Mouse (Mus musculus): ENCODE data around the gene Mterf1b. TPM values are rescaled to one million over a fixed set of nuclear protein-coding genes. Genes with fewer than 3 reads are reported as not detected.
"Not testable (repeated sequence)": the region's sequence is repeated elsewhere in the genome, so short reads cannot be mapped to it uniquely, and the experiment has no call there.

The Mterf1b gene
- polyA plus RNA-seq, 1 experiment from 2014 or later: 3.8 TPM

DNA sequence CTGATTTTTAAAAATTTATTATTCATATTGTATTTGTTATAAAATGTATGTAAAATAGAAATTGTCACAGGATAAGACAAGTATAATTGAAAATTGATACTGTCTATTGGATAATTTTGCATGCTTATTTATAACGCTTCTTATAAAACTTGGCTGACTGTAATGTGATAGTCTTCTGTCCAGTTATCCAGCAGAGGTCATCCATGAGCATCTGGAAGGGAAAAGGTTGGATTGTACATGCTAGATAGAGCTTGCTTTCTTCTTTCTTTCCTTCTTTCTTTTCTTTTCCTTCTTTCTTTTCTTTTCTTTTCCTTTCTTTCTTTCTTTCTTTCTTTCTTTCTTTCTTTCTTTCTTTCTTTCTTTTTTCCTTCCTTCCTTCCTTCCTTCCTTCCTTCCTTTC is 2.0 kb downstream of the Mterf1b start:
- WGBS: 89% methylated on average over 1 of the region's 1 CpGs

DNA sequence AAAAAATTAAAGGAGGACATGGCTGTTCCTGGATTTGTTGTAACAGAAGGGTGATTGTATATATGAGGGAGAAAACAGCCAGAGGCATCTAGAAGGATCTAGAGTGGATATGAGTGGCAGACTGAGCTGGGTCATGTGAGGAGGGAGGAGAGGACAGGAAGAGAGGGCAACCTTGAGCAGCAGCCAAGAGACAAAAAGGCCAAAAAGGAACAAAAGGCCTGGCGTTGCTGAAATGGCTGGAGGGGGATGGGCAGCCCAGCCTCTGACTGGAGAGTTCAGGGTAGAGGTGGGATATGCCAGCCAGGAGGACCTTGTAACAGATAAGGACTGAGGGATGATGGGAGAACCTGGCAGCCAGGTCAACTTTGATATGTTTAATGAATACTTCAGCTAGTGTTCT is 2.9 kb downstream of the Mterf1b start:
- peaks cover 9% of the 10 kb centered on the region for H3K4me1 ChIP-seq (replicated peaks)
- H3K27ac ChIP-seq: no peak overlapping the region
- ATAC-seq: no peak
- no peaks in the 10 kb centered on the region for H3K36me3 ChIP-seq
- no peaks in the 10 kb centered on the region for H3K27me3 ChIP-seq
- no peak overlapping the region for H3K9ac ChIP-seq (replicated peaks)
- no peak overlapping the region for H3K4me3 ChIP-seq (replicated peaks)
- 36% methylated on average over 1 of the region's 1 CpGs for WGBS
- H3K9me3 ChIP-seq: peaks cover 3% of the 10 kb centered on the region; the same call in 1 of the 2 replicates
- H3K4me2 ChIP-seq (replicated peaks): no peak overlapping the region

More for the DNA sequence above, 2.0 kb downstream of the Mterf1b start:
- peaks cover 3% of the 10 kb centered on the region; the same call in 1 of the 2 replicates for H3K9me3 ChIP-seq
- H3K4me2 ChIP-seq (replicated peaks): no peak overlapping the region
- H3K36me3 ChIP-seq: no peaks in the 10 kb centered on the region
- no peak overlapping the region for H3K27ac ChIP-seq
- no peak overlapping the region for H3K4me3 ChIP-seq (replicated peaks)
- ATAC-seq: no peak
- no peak overlapping the region for H3K9ac ChIP-seq (replicated peaks)
- H3K4me1 ChIP-seq (replicated peaks): peaks cover 9% of the 10 kb centered on the region
- no peaks in the 10 kb centered on the region for H3K27me3 ChIP-seq

DNA sequence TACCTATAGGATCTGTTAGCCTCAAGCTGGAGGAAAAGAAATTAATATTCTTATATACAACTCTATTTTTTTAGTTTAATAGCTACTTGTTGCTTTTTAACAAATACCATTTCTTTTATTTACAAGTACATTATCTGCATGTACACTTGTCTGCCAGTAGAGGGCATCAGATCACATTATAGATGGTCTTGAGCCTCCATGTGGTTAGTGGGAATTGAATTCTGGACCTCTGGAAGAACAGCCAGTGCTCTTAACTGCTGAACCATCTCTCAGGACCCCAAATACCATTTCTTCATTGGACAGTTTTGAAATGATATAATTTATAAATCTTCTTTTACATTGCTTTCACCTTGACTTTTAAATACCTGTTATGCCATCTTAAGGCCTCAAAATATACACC is 9.2 kb downstream of the Mterf1b start:
- no peak overlapping the region for H3K27ac ChIP-seq
- no peak overlapping the region for H3K4me2 ChIP-seq (replicated peaks)
- H3K36me3 ChIP-seq: no peaks in the 10 kb centered on the region
- no peaks in the 10 kb centered on the region for H3K4me1 ChIP-seq (replicated peaks)
- no peak for ATAC-seq
- no peak overlapping the region for H3K9ac ChIP-seq (replicated peaks)
- H3K27me3 ChIP-seq: no peaks in the 10 kb centered on the region
- no peak overlapping the region for H3K4me3 ChIP-seq (replicated peaks)
- no peaks in the 10 kb centered on the region for H3K9me3 ChIP-seq

DNA sequence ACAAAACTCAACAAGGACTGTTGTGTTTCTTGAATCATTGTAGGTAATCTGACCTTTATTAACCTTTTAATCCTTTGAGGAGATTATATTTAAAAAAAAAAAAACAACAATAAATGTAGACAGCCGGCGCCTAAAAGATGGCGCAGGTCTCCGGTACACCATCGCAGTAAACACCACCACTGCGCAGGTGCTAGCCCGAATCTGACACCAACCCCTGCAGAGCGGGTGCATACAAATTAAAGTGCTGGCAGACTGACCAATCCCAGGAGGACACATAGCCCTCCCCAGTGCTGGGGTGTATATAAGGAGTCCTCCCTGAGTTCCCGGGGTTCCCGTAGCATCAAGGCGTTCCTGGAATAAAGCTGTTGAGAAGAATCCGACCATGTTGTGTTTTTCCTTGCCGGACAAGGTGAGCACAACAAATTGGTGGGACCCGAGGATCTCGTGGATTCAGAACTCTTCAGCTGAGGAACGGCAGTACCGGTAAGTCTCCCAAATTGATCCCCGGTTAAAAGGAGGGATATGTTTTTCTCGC is 10.2 kb downstream of the Mterf1b start:
- H3K4me2 ChIP-seq (replicated peaks); H3K36me3 ChIP-seq; H3K9me3 ChIP-seq; H3K4me3 ChIP-seq (replicated peaks); H3K27ac ChIP-seq; H3K27me3 ChIP-seq; H3K4me1 ChIP-seq (replicated peaks); H3K9ac ChIP-seq (replicated peaks); ATAC-seq: not testable (repeated sequence)
- 94% methylated on average over 19 of the region's 19 CpGs for WGBS

DNA sequence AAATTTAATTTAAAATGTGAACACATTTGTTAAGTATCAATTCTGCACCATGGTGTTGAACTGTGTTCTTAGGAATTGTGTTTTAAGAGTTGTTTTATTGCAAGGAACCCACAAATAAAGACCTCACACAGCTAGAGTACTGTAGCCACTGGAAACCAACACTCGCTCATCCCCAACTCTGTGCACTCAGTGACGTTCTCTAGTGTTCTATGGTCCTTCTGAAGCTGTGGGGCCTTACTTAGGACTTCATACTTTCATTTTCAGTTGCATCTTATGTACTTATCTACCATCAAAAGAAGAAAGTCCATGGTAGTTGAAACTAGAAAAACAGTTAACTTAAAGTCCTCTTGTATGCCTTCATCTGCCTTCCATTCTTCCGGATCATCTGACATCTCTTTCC is 17.9 kb downstream of the Mterf1b start:
- not testable (repeated sequence) for H3K9me3 ChIP-seq; ATAC-seq; H3K4me3 ChIP-seq (replicated peaks); H3K27me3 ChIP-seq; H3K27ac ChIP-seq; H3K4me2 ChIP-seq (replicated peaks); H3K4me1 ChIP-seq (replicated peaks); H3K9ac ChIP-seq (replicated peaks); H3K36me3 ChIP-seq
- WGBS: 92% methylated on average over 3 of the region's 3 CpGs

DNA sequence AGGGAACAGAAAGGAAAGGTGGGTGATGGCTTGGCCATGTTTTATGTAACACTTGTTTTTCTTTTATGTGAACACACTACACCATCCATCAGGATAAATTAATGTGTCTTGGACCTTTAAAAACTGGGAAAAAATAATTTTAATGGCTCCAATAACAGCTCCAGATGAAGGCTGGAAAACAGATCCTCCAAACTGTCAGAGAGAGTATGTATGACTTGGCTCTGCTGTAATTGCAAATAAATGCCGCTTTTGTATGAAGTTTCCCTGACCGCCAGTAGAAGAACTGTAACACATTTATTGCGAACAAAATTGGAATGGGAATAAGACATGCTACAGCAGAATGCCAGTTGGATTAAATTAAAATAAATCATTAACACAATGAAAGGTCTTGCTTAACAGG is 29.1 kb downstream of the Mterf1b start:
- Histone ChIP-seq H3K27me3 (no peaks in the 10 kb centered on the region), H3K9me3 (no peaks in the 10 kb centered on the region), H3K27ac (no peak overlapping the region), H3K9ac (replicated peaks) (no peak overlapping the region), H3K36me3 (no peaks in the 10 kb centered on the region), H3K4me2 (replicated peaks) (no peak overlapping the region), H3K4me1 (replicated peaks) (no peaks in the 10 kb centered on the region), H3K4me3 (replicated peaks) (no peak overlapping the region)
- no peak for ATAC-seq
- WGBS: 93% methylated on average over 3 of the region's 3 CpGs

DNA sequence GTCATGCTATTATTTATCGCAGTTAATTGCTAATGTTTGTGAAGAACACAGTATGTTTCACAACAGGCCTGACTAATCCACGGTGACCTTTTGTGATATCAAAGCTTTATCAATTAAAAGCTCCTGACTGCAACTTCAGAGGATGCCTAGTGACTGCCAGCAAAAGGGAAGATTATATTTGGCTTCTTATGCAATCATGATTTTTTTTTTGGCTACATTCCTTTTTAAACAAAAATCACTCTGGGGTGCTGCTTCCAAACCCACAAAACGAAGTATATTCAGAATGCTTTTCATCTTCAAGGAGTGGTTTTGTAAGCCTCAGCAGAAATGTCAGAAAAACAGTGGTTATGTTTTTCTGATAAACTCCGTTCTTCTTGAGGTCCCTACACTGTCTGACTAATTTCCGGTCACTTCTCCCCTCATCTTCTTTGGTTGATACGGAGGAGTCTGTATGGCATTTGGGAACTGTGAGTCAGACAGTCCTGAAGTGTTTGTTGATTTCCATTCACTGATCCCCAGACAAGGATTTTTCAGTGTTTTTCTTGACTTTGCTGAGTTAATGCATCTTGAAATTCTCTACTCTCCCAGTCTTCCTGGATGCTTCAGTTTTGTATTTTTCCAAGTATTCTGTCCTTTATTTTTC is 29.9 kb downstream of the Mterf1b start:
- Histone ChIP-seq H3K4me1 (replicated peaks) (no peaks in the 10 kb centered on the region), H3K9ac (replicated peaks) (no peak overlapping the region), H3K9me3 (no peaks in the 10 kb centered on the region), H3K4me3 (replicated peaks) (no peak overlapping the region), H3K4me2 (replicated peaks) (no peak overlapping the region), H3K27me3 (no peaks in the 10 kb centered on the region), H3K36me3 (no peaks in the 10 kb centered on the region), H3K27ac (no peak overlapping the region)
- no peak for ATAC-seq
- 86% methylated on average over 6 of the region's 6 CpGs for WGBS

DNA sequence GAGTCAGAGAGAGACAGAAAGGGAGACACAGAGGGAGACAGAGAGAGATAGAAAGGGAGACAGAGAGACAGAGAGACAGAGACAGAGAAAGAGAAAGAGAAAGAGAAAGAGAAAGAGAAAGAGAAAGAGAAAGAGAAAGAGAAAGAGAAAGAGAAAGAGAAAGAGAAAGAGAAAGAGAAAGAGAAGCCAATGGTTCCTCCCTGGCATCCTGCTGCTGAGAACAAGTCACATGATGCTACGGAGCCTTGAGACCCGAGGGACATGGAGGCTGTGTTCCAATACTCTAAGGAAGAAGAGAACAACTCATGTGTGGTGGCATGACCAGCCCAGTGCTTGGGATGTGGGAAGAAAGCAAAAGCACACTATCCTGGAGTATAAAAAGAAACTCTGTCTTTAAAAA is 40.0 kb downstream of the Mterf1b start:
- 83% methylated on average over 2 of the region's 2 CpGs for WGBS
- Histone ChIP-seq H3K27me3 (no peaks in the 10 kb centered on the region), H3K9me3 (no peaks in the 10 kb centered on the region), H3K4me1 (replicated peaks) (no peaks in the 10 kb centered on the region), H3K27ac (no peak overlapping the region), H3K4me2 (replicated peaks) (no peak overlapping the region), H3K9ac (replicated peaks) (no peak overlapping the region), H3K4me3 (replicated peaks) (no peak overlapping the region), H3K36me3 (no peaks in the 10 kb centered on the region)
- no peak for ATAC-seq

DNA sequence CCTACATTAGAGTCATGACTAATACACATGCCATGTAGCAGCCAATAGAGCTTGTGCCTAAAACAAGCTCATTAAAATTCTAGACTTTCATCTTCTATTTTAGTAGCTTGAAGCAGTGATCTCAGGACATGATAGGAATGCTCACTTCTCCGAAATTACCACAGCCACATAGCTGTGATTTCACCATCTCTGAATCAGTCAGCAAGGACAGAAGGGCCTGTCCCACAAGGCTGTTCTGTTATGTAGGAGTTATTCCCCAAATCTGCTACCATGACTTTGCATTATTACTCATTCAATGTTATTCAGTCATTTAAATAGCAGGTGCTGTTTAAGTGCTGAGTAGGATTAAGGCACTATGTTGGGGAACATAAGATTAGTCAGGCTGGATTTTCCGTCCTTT is 42.3 kb downstream of the Mterf1b start:
- H3K9me3 ChIP-seq: no peaks in the 10 kb centered on the region
- H3K27ac ChIP-seq: no peak overlapping the region
- H3K27me3 ChIP-seq: no peaks in the 10 kb centered on the region
- no peaks in the 10 kb centered on the region for H3K36me3 ChIP-seq
- H3K9ac ChIP-seq (replicated peaks): no peak overlapping the region
- no peak overlapping the region for H3K4me3 ChIP-seq (replicated peaks)
- no peaks in the 10 kb centered on the region for H3K4me1 ChIP-seq (replicated peaks)
- no peak for ATAC-seq
- 58% methylated on average over 2 of the region's 2 CpGs for WGBS
- H3K4me2 ChIP-seq (replicated peaks): no peak overlapping the region

DNA sequence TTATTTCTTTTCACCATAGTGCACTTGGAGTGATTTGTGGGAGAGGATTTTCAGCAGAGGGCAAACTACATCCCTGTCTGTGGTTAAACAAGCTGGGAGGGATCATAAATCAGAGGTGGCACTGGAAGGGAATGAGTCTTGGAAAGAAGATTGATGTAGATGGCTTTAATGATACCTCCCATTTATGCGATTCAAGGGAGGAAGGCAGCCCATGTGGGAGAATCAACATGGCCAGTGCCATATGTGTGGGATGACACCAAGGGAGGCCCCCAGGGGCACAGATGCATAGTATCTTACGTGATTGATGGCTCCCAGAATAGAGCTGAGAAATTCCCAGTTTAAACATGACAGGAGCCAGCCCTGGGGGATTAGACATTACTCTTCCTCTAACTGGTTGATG is 48.0 kb downstream of the Mterf1b start:
- H3K9ac ChIP-seq (replicated peaks): no peak overlapping the region
- H3K27me3 ChIP-seq: no peaks in the 10 kb centered on the region
- H3K4me3 ChIP-seq (replicated peaks): no peak overlapping the region
- no peak overlapping the region for H3K27ac ChIP-seq
- H3K36me3 ChIP-seq: no peaks in the 10 kb centered on the region
- whole genome bisulfite sequencing: 81% methylated on average over 2 of the region's 2 CpGs
- H3K4me1 ChIP-seq (replicated peaks): no peaks in the 10 kb centered on the region
- H3K9me3 ChIP-seq: no peaks in the 10 kb centered on the region
- H3K4me2 ChIP-seq (replicated peaks): no peak overlapping the region
- ATAC-seq: no peak

DNA sequence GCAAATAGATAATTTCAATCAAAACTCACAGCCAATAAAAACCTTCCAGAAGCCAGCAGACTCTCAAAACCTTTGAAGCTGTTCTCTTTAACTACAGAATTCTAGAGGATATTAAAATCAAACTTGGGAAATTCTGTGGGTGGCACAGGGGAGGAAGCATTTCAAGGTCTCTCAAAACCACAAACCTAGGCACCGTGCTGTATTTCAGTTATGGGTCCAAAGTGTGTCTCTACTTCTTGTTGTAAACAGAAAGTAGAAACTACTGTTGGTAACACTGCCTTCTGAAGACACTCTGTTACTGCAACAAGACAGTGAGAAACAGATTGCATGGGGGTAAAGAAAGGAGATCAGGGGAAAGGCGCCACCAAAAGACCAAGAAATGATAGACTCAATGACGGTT is 52.8 kb downstream of the Mterf1b start:
- Histone ChIP-seq H3K36me3 (no peaks in the 10 kb centered on the region), H3K9me3 (no peaks in the 10 kb centered on the region), H3K9ac (replicated peaks) (no peak overlapping the region), H3K4me2 (replicated peaks) (no peak overlapping the region), H3K27me3 (no peaks in the 10 kb centered on the region), H3K27ac (no peak overlapping the region), H3K4me1 (replicated peaks) (no peaks in the 10 kb centered on the region), H3K4me3 (replicated peaks) (no peak overlapping the region)
- no peak for ATAC-seq
- WGBS: 86% methylated on average over 3 of the region's 3 CpGs

DNA sequence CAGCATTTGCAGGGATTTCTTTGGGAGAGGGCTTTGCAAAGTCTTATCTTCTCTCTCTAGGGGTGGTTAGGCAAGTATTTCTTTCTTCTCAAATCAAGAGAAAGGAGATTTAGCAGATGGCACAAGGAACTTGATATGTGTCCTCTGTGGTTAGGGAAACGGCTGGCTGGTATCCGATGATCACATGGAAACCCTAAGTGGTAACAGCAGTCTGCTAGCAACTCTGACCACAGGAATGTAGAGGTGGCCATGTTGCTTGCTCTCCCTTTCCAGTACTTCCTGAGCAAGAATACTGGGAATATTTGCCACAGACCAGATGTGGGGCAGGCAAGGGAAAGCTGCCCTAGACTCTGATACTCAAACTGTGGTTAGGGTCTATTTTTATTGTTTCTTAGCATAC is 53.9 kb downstream of the Mterf1b start:
- Histone ChIP-seq H3K9ac (replicated peaks) (no peak overlapping the region), H3K27me3 (no peaks in the 10 kb centered on the region), H3K27ac (no peak overlapping the region), H3K4me1 (replicated peaks) (no peaks in the 10 kb centered on the region), H3K36me3 (no peaks in the 10 kb centered on the region), H3K9me3 (no peaks in the 10 kb centered on the region), H3K4me2 (replicated peaks) (no peak overlapping the region), H3K4me3 (replicated peaks) (no peak overlapping the region)
- 92% methylated on average over 2 of the region's 2 CpGs for WGBS
- no peak for ATAC-seq

Data from midbrain, embryonic 13.5 days (tissue).